Mouse (Mus musculus): ENCODE measurements around the gene Zfyve16.

DNA sequence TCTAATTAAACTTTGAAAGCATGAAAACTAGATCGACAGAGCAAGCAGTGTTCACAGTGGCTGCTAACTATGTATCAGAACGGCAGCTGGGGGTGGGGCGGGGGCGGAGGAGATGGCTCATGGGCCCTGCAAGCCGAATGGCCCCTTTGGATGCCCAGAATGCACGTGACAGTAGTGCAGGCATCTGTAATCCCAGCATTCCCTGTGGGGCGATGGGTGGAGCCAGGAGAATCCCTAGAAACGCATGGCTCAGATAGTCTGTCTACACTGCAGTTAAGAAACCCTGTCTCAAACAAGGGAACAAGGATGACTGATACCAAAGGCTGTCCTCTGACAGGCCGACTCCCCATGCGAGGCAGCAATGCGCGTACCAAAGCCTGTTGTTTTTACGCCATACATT lies 90.4 kb downstream of the Zfyve16 start:
- no peak for TF ChIP-seq CTCF (IDR thresholded peaks at IDR 0.05; ENCODE audit: borderline replicate concordance, insufficient read depth, low read depth, low read length)
- no peak for TF ChIP-seq POLR2A (IDR thresholded peaks at IDR 0.05; ENCODE audit: borderline replicate concordance, insufficient read depth, low read length)

Data from cerebellum, adult 2 months (tissue).